Mouse (Mus musculus) c-Kit-positive CD71-positive TER-119-positive erythroid progenitor cells, embryonic 14.5 days (primary cell): ENCODE data around the gene Stk35.

Experiments used
- DNase-seq: peaks from one replicate; pipeline ENCODE4 v3.0.0-alpha.2; 2013; ENCODE audit warnings: low spot score

Gene Stk35

GRCm38 (mm10) chr2:129800271-129800903 lies at the start of gene Stk35:
TSS of gene Stk35 (plus strand) at chr2:129800517.
- DNase-seq = peak; percentile 83

GRCm38 (mm10) chr2:129782046-129782445 lies 18.3 kb upstream of the Stk35 start:
- no peak for DNase-seq

- no peak for DNase-seq
These were observed 3.8 kb upstream of the Stk35 start for GRCm38 (mm10) chr2:129796501-129796900.

GRCm38 (mm10) chr2:129797709-129798108 lies 2.6 kb upstream of the Stk35 start:
- no peak for DNase-seq

- no peak for DNase-seq
These were observed 1.9 kb upstream of the Stk35 start for GRCm38 (mm10) chr2:129798410-129798809.

GRCm38 (mm10) chr2:129800904-129801230 lies 550 bp downstream of the Stk35 start:
- DNase-seq = no peak

GRCm38 (mm10) chr2:129801231-129802029 lies 1.1 kb downstream of the Stk35 start:
- DNase-seq = peak; percentile 76

GRCm38 (mm10) chr2:129805486-129805885 lies 5.2 kb downstream of the Stk35 start:
- DNase-seq = no peak

GRCm38 (mm10) chr2:129806486-129806885 lies 6.2 kb downstream of the Stk35 start:
- no peak for DNase-seq

- DNase-seq = no peak
These were observed 10.2 kb downstream of the Stk35 start for GRCm38 (mm10) chr2:129810563-129810962.

GRCm38 (mm10) chr2:129814033-129814432 lies 13.7 kb downstream of the Stk35 start:
- DNase-seq = no peak

- no peak for DNase-seq
These were observed 14.8 kb downstream of the Stk35 start for GRCm38 (mm10) chr2:129815076-129815475.

GRCm38 (mm10) chr2:129817603-129818257 lies 17.4 kb downstream of the Stk35 start:
- no peak for DNase-seq

GRCm38 (mm10) chr2:129818868-129819267 lies 18.6 kb downstream of the Stk35 start:
- no peak for DNase-seq

- no peak for DNase-seq
These were observed 19.2 kb downstream of the Stk35 start for GRCm38 (mm10) chr2:129819531-129819930.

GRCm38 (mm10) chr2:129819951-129820350 lies 19.6 kb downstream of the Stk35 start:
- no peak for DNase-seq

GRCm38 (mm10) chr2:129821021-129821420 lies 20.7 kb downstream of the Stk35 start:
- DNase-seq = no peak

- DNase-seq = no peak
These were observed 21.3 kb downstream of the Stk35 start for GRCm38 (mm10) chr2:129821568-129821967.

- no peak for DNase-seq
These were observed 23.0 kb downstream of the Stk35 start for GRCm38 (mm10) chr2:129823310-129823709.

GRCm38 (mm10) chr2:129824254-129824653 lies 23.9 kb downstream of the Stk35 start:
- no peak for DNase-seq

- DNase-seq = no peak
These were observed 25.8 kb downstream of the Stk35 start for GRCm38 (mm10) chr2:129826141-129826540.

GRCm38 (mm10) chr2:129832993-129833392 lies 32.7 kb downstream of the Stk35 start:
- no peak for DNase-seq

GRCm38 (mm10) chr2:129834221-129834620 lies 33.9 kb downstream of the Stk35 start:
- no peak for DNase-seq
